Mouse (Mus musculus): ENCODE measurements around the gene Unc93b1. TPM values are rescaled to one million over a fixed set of nuclear protein-coding genes. Genes with fewer than 3 reads are reported as not detected.

The Unc93b1 gene
- polyA plus RNA-seq, 1 experiment from 2014 or later: 12.4 TPM

DNA sequence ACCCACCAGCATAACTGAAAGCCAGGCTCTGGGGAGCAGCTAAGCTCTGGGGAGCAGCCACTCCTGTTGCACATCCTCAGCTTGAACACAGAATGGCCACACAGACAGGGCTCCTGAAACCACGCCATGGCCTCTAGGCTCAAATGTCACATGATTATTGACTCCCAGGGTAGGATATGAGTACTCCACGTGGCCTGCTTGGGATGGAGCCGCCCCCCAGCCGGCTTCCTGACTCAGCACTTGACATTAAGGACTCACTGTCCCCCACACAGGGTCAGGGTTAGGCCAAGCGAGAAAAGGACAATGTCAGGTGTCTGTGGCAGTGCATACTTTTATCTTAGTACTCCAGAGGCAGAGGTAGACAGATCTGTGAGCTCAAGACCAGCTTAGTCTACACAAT lies 24.8 kb upstream of the Unc93b1 start:
- 76% methylated on average over 5 of the region's 5 CpGs for WGBS

DNA sequence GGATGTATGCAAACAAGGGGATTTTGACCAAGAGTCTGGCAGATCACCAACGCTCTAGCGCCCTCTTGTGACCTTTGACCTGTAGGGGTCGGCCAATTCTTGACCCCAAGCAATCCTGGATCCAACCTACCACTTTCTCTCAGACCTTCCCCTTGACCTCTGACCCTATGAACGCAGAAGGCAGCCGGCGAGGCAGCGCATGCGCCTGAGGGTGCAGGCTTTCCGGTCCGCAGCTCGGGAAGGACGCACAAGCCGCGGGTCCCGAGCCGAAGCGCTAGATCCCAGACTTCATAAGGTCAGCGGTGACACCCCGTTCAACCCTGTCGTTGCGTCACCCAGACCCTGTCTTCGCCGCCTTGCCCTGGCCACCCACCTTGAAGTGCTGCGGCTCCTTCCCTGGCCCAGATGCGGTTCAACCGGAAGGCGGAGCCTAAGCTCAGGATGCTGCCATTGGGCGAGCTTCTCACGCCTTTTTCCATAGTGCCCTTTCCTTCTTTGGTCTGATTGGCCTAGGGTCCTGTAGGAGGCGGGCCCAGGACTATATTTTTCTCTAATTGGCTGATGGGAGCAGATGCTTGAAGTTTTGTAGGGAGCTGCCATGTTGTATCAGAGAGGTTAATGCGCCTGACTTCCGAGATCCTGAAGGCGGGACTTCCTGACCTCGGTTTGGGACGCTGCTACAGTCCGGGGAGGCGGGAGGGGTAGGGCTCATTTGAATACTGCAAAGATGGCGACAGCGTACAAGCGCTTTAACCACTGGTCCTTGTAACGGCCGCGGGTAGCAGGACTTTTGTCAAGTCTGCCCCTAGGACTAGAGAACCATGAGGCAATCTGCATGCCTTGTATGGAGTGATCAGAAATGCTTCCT lies 22.4 kb upstream of the Unc93b1 start, which contains the start of gene Ndufs8:
TSS of gene Ndufs8 (minus strand) at position 438 of the 868 bp plus-strand sequence.
- H3K4me2 ChIP-seq (replicated peaks; ENCODE audit: low read depth, low read length): peak within 1 kb of the TSS; percentile 80
- no peaks in the 10 kb centered on the region for H3K9me3 ChIP-seq (ENCODE audit: control insufficient read depth, low read length)
- H3K36me3 ChIP-seq (ENCODE audit: control insufficient read depth, insufficient read depth, low read length): peaks cover 31% of the 10 kb centered on the region
- peak; percentile 97 for ATAC-seq (ENCODE audit: low FRiP score, low TSS enrichment)
- H3K4me3 ChIP-seq (ENCODE audit: low read length): peak within 1 kb of the TSS; percentile 73
- H3K9ac ChIP-seq (ENCODE audit: low read depth, low read length): peak within 1 kb of the TSS; percentile 68
- no peaks in the 10 kb centered on the region for H3K27me3 ChIP-seq (ENCODE audit: control insufficient read depth, insufficient read depth, low read length)
- H3K27ac ChIP-seq (ENCODE audit: low read depth, low read length): peak within 1 kb of the TSS; percentile 74
- 0% methylated on average over 43 of the region's 43 CpGs for WGBS
- H3K4me1 ChIP-seq (ENCODE audit: control insufficient read depth, insufficient read depth, low read length): peaks cover 17% of the 10 kb centered on the region

More for the DNA sequence above, 24.8 kb upstream of the Unc93b1 start:
- ATAC-seq (ENCODE audit: low FRiP score, low TSS enrichment): no peak
- Histone ChIP-seq H3K4me3 (ENCODE audit: low read length) (no peak overlapping the region), H3K4me2 (replicated peaks; ENCODE audit: low read depth, low read length) (no peak overlapping the region), H3K27me3 (ENCODE audit: control insufficient read depth, insufficient read depth, low read length) (no peaks in the 10 kb centered on the region), H3K36me3 (ENCODE audit: control insufficient read depth, insufficient read depth, low read length) (peaks cover 31% of the 10 kb centered on the region), H3K9ac (ENCODE audit: low read depth, low read length) (no peak overlapping the region), H3K27ac (ENCODE audit: low read depth, low read length) (no peak overlapping the region), H3K9me3 (ENCODE audit: control insufficient read depth, low read length) (no peaks in the 10 kb centered on the region), H3K4me1 (ENCODE audit: control insufficient read depth, insufficient read depth, low read length) (peaks cover 33% of the 10 kb centered on the region)

DNA sequence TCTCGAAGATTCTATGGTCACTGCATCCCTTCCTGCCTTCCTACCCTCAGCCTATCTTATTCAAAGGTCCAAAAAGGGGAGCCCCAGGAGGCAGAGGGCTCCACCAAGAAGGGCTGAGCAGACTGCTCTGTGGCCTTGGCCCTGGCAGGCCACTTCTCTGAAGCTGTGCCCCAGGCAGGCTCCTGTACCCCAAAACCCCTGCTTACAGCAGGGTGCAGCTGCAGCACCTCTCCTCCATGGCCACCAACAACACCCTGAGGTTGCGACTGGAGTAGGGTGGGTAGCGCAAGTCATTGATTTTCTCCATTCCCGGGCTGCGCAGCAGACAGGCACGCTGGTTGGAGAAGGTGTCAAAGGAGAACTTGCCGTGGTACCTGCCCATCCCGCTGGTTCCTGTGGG lies 21.3 kb upstream of the Unc93b1 start:
- peak overlapping the region; percentile 74; the same call in 1 of the 2 replicates for H3K27ac ChIP-seq (ENCODE audit: low read depth, low read length)
- H3K9me3 ChIP-seq (ENCODE audit: control insufficient read depth, low read length): no peaks in the 10 kb centered on the region

DNA sequence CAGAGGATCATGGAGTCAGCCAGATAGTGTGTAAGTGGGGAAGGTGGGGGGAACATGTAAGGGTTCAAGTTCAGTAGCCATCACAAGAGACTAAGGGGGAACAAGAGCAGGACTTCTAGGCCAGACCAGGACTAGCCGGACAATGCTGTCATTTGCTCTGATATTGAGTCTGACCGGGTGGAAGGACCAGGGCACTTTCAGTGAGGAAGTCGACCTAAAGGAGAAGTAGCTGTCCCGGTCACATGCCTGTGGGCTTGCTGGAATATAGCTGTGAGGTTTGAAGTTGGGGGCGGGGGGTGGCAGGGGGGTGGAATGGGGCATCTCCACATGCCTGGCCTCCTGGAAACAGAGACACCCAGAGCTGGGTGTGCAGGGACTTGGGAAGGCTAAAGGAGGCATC lies 20.5 kb upstream of the Unc93b1 start:
- no peak overlapping the region for H3K9ac ChIP-seq (ENCODE audit: low read depth, low read length)
- H3K36me3 ChIP-seq (ENCODE audit: control insufficient read depth, insufficient read depth, low read length): peaks cover 16% of the 10 kb centered on the region
- no peak overlapping the region for H3K4me2 ChIP-seq (replicated peaks; ENCODE audit: low read depth, low read length)
- no peaks in the 10 kb centered on the region for H3K27me3 ChIP-seq (ENCODE audit: control insufficient read depth, insufficient read depth, low read length)
- H3K4me1 ChIP-seq (ENCODE audit: control insufficient read depth, insufficient read depth, low read length): peaks cover 15% of the 10 kb centered on the region
- no peak overlapping the region for H3K27ac ChIP-seq (ENCODE audit: low read depth, low read length)
- no peak overlapping the region for H3K4me3 ChIP-seq (ENCODE audit: low read length)
- WGBS: 90% methylated on average over 5 of the region's 5 CpGs
- H3K9me3 ChIP-seq (ENCODE audit: control insufficient read depth, low read length): no peaks in the 10 kb centered on the region
- no peak for ATAC-seq (ENCODE audit: low FRiP score, low TSS enrichment)

More for the DNA sequence above, 21.3 kb upstream of the Unc93b1 start:
- Histone ChIP-seq H3K4me1 (ENCODE audit: control insufficient read depth, insufficient read depth, low read length) (peaks cover 15% of the 10 kb centered on the region), H3K36me3 (ENCODE audit: control insufficient read depth, insufficient read depth, low read length) (peaks cover 23% of the 10 kb centered on the region), H3K9ac (ENCODE audit: low read depth, low read length) (peak overlapping the region; percentile 67; the same call in 1 of the 2 replicates), H3K4me3 (ENCODE audit: low read length) (peak overlapping the region; percentile 73), H3K27me3 (ENCODE audit: control insufficient read depth, insufficient read depth, low read length) (no peaks in the 10 kb centered on the region), H3K4me2 (replicated peaks; ENCODE audit: low read depth, low read length) (peak overlapping the region; percentile 80)
- WGBS: 85% methylated on average over 8 of the region's 8 CpGs
- ATAC-seq (ENCODE audit: low FRiP score, low TSS enrichment): no peak

DNA sequence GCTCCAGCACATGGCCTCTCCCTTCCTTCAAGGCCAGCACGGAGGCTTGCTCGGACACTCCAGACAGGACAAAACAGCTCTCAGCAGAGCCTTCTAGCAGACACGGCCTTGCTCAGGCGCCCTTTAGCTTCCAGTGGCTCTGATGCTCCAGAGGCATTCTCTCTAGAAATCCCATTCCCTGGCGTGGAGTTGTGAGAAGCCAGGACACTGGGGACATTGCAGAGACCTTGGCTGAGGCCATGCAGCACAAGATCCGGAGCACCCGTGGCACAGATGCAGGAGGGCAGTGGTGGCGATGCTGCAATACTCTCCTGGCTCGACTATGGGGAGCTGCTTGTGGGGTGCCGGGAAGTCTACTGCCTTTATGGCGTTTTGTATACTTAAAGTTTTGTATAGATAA lies 18.3 kb upstream of the Unc93b1 start:
- Histone ChIP-seq H3K4me1 (ENCODE audit: control insufficient read depth, insufficient read depth, low read length) (peaks cover 11% of the 10 kb centered on the region), H3K4me2 (replicated peaks; ENCODE audit: low read depth, low read length) (no peak overlapping the region), H3K27ac (ENCODE audit: low read depth, low read length) (no peak overlapping the region), H3K9ac (ENCODE audit: low read depth, low read length) (no peak overlapping the region), H3K27me3 (ENCODE audit: control insufficient read depth, insufficient read depth, low read length) (no peaks in the 10 kb centered on the region), H3K36me3 (ENCODE audit: control insufficient read depth, insufficient read depth, low read length) (no peaks in the 10 kb centered on the region), H3K9me3 (ENCODE audit: control insufficient read depth, low read length) (no peaks in the 10 kb centered on the region), H3K4me3 (ENCODE audit: low read length) (no peak overlapping the region)
- no peak for ATAC-seq (ENCODE audit: low FRiP score, low TSS enrichment)
- 82% methylated on average over 11 of the region's 11 CpGs for WGBS

DNA sequence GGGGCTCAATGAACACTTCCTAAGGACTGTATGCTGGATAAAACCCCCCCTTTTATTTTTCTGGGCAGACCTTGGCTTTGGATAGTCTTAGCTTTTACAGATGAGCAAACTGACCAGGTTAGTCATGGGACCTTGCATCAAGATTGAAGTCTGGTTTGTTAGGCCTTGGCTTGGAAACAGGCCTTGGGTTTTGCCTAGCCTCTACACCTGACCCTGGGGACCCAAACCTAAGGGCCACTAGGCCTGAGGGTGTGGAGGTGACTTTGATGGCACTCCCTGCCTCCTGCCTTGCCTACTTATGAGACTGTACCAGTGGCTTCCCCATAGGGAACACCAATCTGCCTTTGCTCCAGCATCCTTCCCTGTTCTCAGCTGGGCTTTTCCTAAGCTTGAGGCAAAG lies 15.1 kb upstream of the Unc93b1 start:
- no peak overlapping the region for H3K9ac ChIP-seq (ENCODE audit: low read depth, low read length)
- H3K4me3 ChIP-seq (ENCODE audit: low read length): no peak overlapping the region
- no peak overlapping the region for H3K27ac ChIP-seq (ENCODE audit: low read depth, low read length)
- no peaks in the 10 kb centered on the region for H3K9me3 ChIP-seq (ENCODE audit: control insufficient read depth, low read length)
- H3K4me1 ChIP-seq (ENCODE audit: control insufficient read depth, insufficient read depth, low read length): peaks cover 4% of the 10 kb centered on the region; the same call in 1 of the 2 replicates
- ATAC-seq (ENCODE audit: low FRiP score, low TSS enrichment): no peak
- no peaks in the 10 kb centered on the region for H3K27me3 ChIP-seq (ENCODE audit: control insufficient read depth, insufficient read depth, low read length)
- H3K36me3 ChIP-seq (ENCODE audit: control insufficient read depth, insufficient read depth, low read length): no peaks in the 10 kb centered on the region
- no peak overlapping the region for H3K4me2 ChIP-seq (replicated peaks; ENCODE audit: low read depth, low read length)

DNA sequence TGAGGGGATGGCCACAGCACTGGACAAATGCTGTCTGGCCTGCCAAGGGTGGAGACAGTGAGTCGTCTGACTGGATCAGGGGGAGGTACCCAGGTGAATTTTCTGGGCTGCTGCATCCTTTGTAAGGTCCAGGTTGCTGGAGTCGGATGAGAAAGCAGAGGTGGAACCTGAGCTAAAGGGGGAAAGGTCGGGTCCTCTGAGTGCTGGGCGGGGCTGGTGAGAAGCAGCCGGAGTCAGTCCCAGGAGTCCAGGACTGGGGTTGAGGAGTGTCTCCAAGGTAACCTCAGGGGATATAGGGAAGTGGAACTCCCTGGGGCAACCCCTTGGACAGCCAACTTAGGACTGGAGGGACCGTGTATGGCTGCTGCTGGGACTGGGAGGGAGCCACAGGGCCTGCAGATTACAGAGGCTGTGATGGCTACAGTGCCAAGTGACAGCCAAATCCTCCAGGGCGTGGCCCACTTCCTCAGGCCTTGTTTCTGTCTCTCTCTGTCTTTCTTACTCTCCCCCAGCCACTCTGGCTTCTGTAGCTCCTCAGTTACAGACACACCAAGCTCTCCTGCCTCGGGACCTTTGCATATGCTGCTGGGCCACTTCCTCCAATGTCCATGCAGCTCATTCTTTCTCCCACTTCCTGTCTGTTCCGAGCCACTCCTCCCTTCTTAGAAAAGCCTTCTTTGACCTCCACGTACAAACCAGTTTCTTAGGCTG lies 12.2 kb upstream of the Unc93b1 start:
- 0 out of 2 replicates have a peak overlapping the region, but pooled peaks have one; percentile 11 for H3K27ac ChIP-seq (ENCODE audit: low read depth, low read length)
- H3K4me1 ChIP-seq (ENCODE audit: control insufficient read depth, insufficient read depth, low read length): peaks cover 4% of the 10 kb centered on the region; the same call in 1 of the 2 replicates
- H3K9ac ChIP-seq (ENCODE audit: low read depth, low read length): no peak overlapping the region
- ATAC-seq (ENCODE audit: low FRiP score, low TSS enrichment): no peak
- no peaks in the 10 kb centered on the region for H3K9me3 ChIP-seq (ENCODE audit: control insufficient read depth, low read length)
- H3K36me3 ChIP-seq (ENCODE audit: control insufficient read depth, insufficient read depth, low read length): no peaks in the 10 kb centered on the region
- 55% methylated on average over 10 of the region's 10 CpGs for WGBS
- no peaks in the 10 kb centered on the region for H3K27me3 ChIP-seq (ENCODE audit: control insufficient read depth, insufficient read depth, low read length)
- H3K4me2 ChIP-seq (replicated peaks; ENCODE audit: low read depth, low read length): no peak overlapping the region
- no peak overlapping the region for H3K4me3 ChIP-seq (ENCODE audit: low read length)

DNA sequence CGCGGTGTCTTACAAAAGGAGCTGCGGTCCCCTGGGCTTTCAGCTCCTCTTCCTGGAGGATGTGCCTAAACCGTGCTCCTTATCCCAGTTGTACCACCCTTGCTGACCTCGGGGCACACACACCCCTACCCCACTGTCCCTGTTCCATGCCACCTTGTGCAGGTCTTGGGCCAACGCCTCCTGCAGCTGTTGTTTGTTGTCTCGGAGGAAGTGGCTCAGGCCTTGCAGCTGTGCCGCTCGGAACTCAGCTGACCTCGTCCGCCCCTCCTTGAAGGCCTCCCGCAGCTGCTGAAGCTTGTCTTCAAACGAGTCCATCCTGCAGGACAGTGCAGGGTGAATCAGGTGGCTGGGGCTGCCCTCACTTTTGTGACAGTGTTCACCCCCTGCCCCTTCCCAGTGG lies 11.4 kb upstream of the Unc93b1 start:
- no peak overlapping the region for H3K27ac ChIP-seq (ENCODE audit: low read depth, low read length)
- H3K9me3 ChIP-seq (ENCODE audit: control insufficient read depth, low read length): no peaks in the 10 kb centered on the region
- H3K4me2 ChIP-seq (replicated peaks; ENCODE audit: low read depth, low read length): no peak overlapping the region
- H3K36me3 ChIP-seq (ENCODE audit: control insufficient read depth, insufficient read depth, low read length): no peaks in the 10 kb centered on the region
- no peak overlapping the region for H3K9ac ChIP-seq (ENCODE audit: low read depth, low read length)
- H3K4me1 ChIP-seq (ENCODE audit: control insufficient read depth, insufficient read depth, low read length): peaks cover 4% of the 10 kb centered on the region; the same call in 1 of the 2 replicates
- no peaks in the 10 kb centered on the region for H3K27me3 ChIP-seq (ENCODE audit: control insufficient read depth, insufficient read depth, low read length)
- no peak overlapping the region for H3K4me3 ChIP-seq (ENCODE audit: low read length)
- peak; percentile 51; the same call in 1 of the 2 replicates for ATAC-seq (ENCODE audit: low FRiP score, low TSS enrichment)
- WGBS: 28% methylated on average over 13 of the region's 13 CpGs

DNA sequence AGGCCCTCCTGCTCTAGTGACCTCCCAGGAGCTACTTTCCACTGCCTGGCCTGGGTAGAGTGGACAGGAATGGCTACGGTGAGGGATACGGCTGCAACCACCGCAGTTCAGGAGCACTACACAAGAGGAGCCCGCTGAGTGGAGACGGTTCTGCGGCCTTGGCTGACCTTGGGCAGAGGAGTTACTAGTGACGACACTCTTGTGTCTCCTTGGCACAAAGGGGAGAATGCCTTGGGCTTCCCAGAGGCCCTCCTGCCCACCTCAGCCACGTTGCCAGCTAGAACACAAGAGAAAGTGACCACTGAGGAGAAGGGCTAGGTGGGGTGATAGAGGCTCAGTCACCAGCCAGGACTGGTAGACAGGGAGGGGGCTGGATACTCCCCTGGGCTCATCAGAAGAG lies 10.8 kb upstream of the Unc93b1 start:
- Histone ChIP-seq H3K4me2 (replicated peaks; ENCODE audit: low read depth, low read length) (no peak overlapping the region), H3K36me3 (ENCODE audit: control insufficient read depth, insufficient read depth, low read length) (no peaks in the 10 kb centered on the region), H3K4me3 (ENCODE audit: low read length) (no peak overlapping the region), H3K9ac (ENCODE audit: low read depth, low read length) (no peak overlapping the region), H3K4me1 (ENCODE audit: control insufficient read depth, insufficient read depth, low read length) (peaks cover 8% of the 10 kb centered on the region; the same call in 1 of the 2 replicates), H3K27me3 (ENCODE audit: control insufficient read depth, insufficient read depth, low read length) (no peaks in the 10 kb centered on the region), H3K27ac (ENCODE audit: low read depth, low read length) (no peak overlapping the region; the same call in 1 of the 2 replicates), H3K9me3 (ENCODE audit: control insufficient read depth, low read length) (no peaks in the 10 kb centered on the region)
- WGBS: 73% methylated on average over 8 of the region's 8 CpGs
- ATAC-seq (ENCODE audit: low FRiP score, low TSS enrichment): no peak

Data from kidney, embryonic 14.5 days (tissue).